Mouse (Mus musculus): ENCODE results near the gene Esrrg.

- TF ChIP-seq GATA1 (IDR thresholded peaks at IDR 0.05; ENCODE audit: low read depth, low read length) (no peak), ZNF384 (IDR thresholded peaks at IDR 0.05; ENCODE audit: low read depth, low read length) (no peak), CTCF (IDR thresholded peaks at IDR 0.05 in 2 of 3, conservative IDR thresholded peaks at IDR 0.05 in 1 of 3; ENCODE audit: control insufficient read depth in 1 of 3, insufficient read depth in 1 of 3, low read depth in 2 of 3, low read length in 3 of 3, poor library complexity in 1 of 3, severe bottlenecking in 1 of 3) (no peak), KAT2A (conservative IDR thresholded peaks at IDR 0.05; ENCODE audit: low read depth, low read length) (no peak), CHD2 (IDR thresholded peaks at IDR 0.05; ENCODE audit: low read length) (no peak), POLR2A (IDR thresholded peaks at IDR 0.05; ENCODE audit: control insufficient read depth in 1 of 2, insufficient read depth in 1 of 2, low read depth in 1 of 2, low read length in 2 of 2, poor library complexity in 1 of 2) (no peak), UBTF (IDR thresholded peaks at IDR 0.05; ENCODE audit: borderline replicate concordance, insufficient read depth, low read depth, low read length) (no peak), MEF2A (IDR thresholded peaks at IDR 0.05; ENCODE audit: extremely low read depth, insufficient replicate concordance, low read depth, low read length, poor library complexity, severe bottlenecking) (no peak), ETS1 (IDR thresholded peaks at IDR 0.05; ENCODE audit: low read depth, low read length) (no peak), MAFK (IDR thresholded peaks at IDR 0.05; ENCODE audit: borderline replicate concordance, low read depth, low read length) (no peak), MYC (IDR thresholded peaks at IDR 0.05; ENCODE audit: low read depth, low read length) (no peak)
Measured at GRCm38 (mm10) chr1:187650786-187651687, 42.4 kb downstream of the Esrrg start.
